Mouse (Mus musculus) limb, embryonic 11.5 days (tissue): ENCODE results near the gene Fkbp7. TPM values are rescaled to one million over a fixed set of nuclear protein-coding genes. Genes with fewer than 3 reads are reported as not detected.
A peak's percentile ranks its signal among the peaks of the same experiment; 100 is the strongest.

Experiments
- ATAC-seq: fragments of 200-750 bp; cut with Nextera tagmentation; 2 replicates; pipeline ENCODE4 v1.8.0; 2017; ENCODE audit warnings: low read depth; ENCODE audit not compliant: insufficient number of reproducible peaks, low FRiP score, low TSS enrichment
- DNase-seq: peaks from one replicate; pipeline ENCODE4 v3.0.0-alpha.2; 2015; ENCODE audit warnings: low spot score
- H3K27ac ChIP-seq: fragments of 300-500 bp; sonication (generic); replicated peaks from 2 replicates; pipeline ENCODE4 v1.5.1; 2014; ENCODE audit warnings: low read depth, mild to moderate bottlenecking, low read length
- H3K27me3 ChIP-seq: fragments of 300-500 bp; sonication (generic); 2 replicates; pipeline ENCODE4 v1.6.1; 2014; ENCODE audit warnings: mild to moderate bottlenecking, low read length, mixed read lengths; ENCODE audit not compliant: control insufficient read depth, insufficient read depth
- H3K36me3 ChIP-seq: fragments of 300-500 bp; sonication (generic); 2 replicates; pipeline ENCODE4 v1.6.1; 2014; ENCODE audit warnings: mild to moderate bottlenecking, low read length, moderate library complexity, mixed read lengths; ENCODE audit not compliant: control insufficient read depth, insufficient read depth
- H3K4me1 ChIP-seq: fragments of 300-500 bp; sonication (generic); 2 replicates; pipeline ENCODE4 v1.6.1; 2014; ENCODE audit warnings: low read length, mixed read lengths; ENCODE audit not compliant: control insufficient read depth, insufficient read depth
- H3K4me2 ChIP-seq: fragments of 300-500 bp; sonication (generic); 2 replicates; pipeline ENCODE4 v1.6.1; 2014; ENCODE audit warnings: low read depth, mild to moderate bottlenecking, moderate library complexity; ENCODE audit not compliant: severe bottlenecking
- H3K4me3 ChIP-seq: fragments of 300-500 bp; sonication (generic); 2 replicates; pipeline ENCODE4 v1.5.1; 2014; ENCODE audit warnings: low read depth, low read length
- H3K9ac ChIP-seq: fragments of 300-500 bp; sonication (generic); 2 replicates; pipeline ENCODE4 v1.6.1; 2014; ENCODE audit warnings: mild to moderate bottlenecking, low read length
- H3K9me3 ChIP-seq: fragments of 300-500 bp; sonication (generic); 2 replicates; pipeline ENCODE4 v1.6.1; 2016; ENCODE audit warnings: low read length; ENCODE audit not compliant: control insufficient read depth
- WGBS: fragments of 180-500 bp; shearing (Covaris S2); extraction: QIAGEN DNeasy Blood & Tissue Kit; methylation state at CpG from one replicate; pipeline ENCODE4 v1.1.7; 2014; 5-methylcytosine and 5-hydroxymethylcytosine counted together
- polyA plus RNA-seq: library from polyadenylated mRNA; unstranded; fragments of >200 nt; fragmentation: Nextera tagmentation; extraction: Ambion mirVana; gene quantifications from 2 replicates; pipeline ENCODE4 v1.2.1, GENCODE M21; 2014

Gene Fkbp7
- polyA plus RNA-seq, 1 experiment from 2014 or later = 46.0 TPM

DNA sequence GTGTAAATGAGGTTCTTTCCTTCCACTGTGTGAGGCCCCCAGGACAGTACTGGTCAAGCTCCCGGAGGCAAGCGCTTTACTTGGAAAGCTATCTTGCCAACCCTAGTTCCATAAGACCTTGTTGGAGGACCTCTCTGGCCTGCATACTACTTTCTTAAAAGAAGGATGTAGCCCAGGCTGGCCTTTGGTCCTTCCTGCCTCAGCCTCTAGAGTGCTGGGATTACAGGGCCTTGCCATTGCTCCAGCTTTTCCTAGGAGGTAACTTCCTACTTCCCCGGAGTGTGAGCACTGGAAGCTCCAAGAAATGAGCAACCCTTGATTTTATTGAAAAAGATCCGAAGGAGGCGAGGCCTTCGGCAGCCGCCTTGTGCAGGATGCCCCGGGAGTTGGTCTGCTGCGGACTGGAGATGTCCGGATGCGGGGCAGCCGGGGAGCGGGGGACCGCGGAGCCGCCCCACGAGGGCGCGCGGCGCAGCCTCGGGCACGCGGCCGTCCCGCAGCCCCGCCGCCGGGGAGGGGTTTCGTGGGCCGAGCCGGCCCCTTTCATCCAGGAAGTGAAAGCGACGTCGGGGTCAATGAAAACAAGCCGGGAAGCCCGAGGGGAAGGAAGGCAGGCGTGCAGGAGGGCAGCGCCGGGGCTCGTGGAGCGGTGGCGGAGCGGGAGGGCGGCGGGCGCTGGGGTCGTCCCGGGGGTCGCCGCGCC is 2.0 kb upstream of the Fkbp7 start, which contains the start of gene Plekha3:
Gene Plekha3, plus strand, starts transcription at position 557 of the 703 bp plus-strand sequence.
- peak within 1 kb of the TSS; percentile 64 for H3K4me2 ChIP-seq
- ATAC-seq = peak; percentile 55; the same call in 1 of the 2 replicates
- peak within 1 kb of the TSS; percentile 75 for H3K4me3 ChIP-seq
- H3K27me3 ChIP-seq = no peaks in the 10 kb centered on the region
- DNase-seq = peak; percentile 85
- H3K9me3 ChIP-seq = no peaks in the 10 kb centered on the region
- WGBS = 5% methylated on average over 41 of the region's 52 CpGs
- peak within 1 kb of the TSS; percentile 87 for H3K9ac ChIP-seq
- H3K4me1 ChIP-seq = peaks cover 13% of the 10 kb centered on the region
- H3K36me3 ChIP-seq = no peaks in the 10 kb centered on the region
- peak within 1 kb of the TSS; percentile 76 for H3K27ac ChIP-seq

DNA sequence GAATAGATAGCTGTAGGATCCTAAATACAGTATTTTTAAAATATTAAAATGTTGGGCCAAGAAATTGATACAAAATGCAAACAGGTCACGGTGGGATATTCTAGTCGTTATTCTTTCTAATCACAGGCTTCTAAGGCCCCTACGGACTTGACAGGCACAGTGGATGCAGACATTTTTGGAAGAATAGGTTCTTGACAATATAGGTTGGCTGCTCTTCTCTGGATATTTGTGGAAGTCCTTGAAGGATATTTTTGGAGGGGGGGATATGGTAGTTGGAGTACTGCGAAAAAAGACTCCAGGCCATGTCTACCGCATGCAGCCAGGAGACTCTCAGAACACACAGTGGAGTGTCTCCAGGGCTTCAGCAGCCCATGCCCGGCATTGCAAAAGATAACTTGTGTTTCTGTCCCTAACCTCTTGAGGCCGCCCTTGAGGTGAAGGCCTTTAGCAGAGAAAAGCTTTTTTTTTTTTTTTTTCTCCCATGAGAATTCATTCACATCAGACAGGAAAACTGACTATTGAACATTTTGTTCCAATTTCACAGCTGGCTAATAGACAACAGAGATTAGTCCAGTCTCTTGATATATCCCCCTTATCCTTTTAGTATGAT is 661 bp upstream of the Fkbp7 start:
- no peak overlapping the region for H3K27ac ChIP-seq
- no peaks in the 10 kb centered on the region for H3K36me3 ChIP-seq
- H3K9me3 ChIP-seq = no peaks in the 10 kb centered on the region
- H3K4me2 ChIP-seq = peak overlapping the region; percentile 67; the same call in 1 of the 2 replicates
- 45% methylated on average over 7 of the region's 7 CpGs for WGBS
- DNase-seq = peak; percentile 53
- ATAC-seq = no peak
- no peaks in the 10 kb centered on the region for H3K27me3 ChIP-seq
- H3K9ac ChIP-seq = no peak overlapping the region
- no peak overlapping the region for H3K4me3 ChIP-seq
- peaks cover 13% of the 10 kb centered on the region for H3K4me1 ChIP-seq

DNA sequence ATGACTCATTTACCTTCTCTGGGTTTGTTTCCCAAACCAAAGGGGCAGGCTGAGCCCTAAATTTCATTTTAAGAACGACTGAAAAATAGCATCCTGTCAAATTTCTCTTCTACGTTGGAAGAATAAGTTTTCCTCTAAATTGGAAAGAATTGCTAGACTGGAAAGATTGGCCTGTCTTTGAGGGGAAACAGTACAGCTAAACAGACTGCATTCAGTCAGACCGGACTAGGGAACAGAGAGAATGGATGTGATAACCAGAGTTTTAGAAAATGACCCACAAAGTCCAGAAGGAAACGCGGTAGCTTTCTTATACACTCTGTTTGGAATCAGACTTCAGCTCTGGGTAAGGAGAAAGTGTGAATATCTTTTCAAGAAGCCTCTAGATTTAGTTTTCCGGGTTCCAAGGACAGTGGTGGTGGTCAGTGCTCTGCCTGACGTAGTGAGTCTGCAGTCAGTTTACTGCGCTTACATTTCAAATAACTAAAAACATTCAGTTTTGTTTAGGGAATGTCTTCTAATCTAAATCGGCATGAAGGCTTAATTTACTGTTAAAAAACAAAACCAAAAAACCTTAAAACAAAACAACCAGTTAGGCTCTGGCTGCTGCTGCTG is 676 bp downstream of the Fkbp7 start:
- no peaks in the 10 kb centered on the region for H3K9me3 ChIP-seq
- 36% methylated on average over 9 of the region's 9 CpGs for WGBS
- peak; percentile 28 for DNase-seq
- no peak for ATAC-seq
- peak overlapping the region; percentile 64 for H3K9ac ChIP-seq
- peak overlapping the region; percentile 67 for H3K4me2 ChIP-seq
- peaks cover 13% of the 10 kb centered on the region for H3K4me1 ChIP-seq
- H3K36me3 ChIP-seq = no peaks in the 10 kb centered on the region
- peak overlapping the region; percentile 45 for H3K4me3 ChIP-seq
- H3K27me3 ChIP-seq = no peaks in the 10 kb centered on the region
- no peak overlapping the region for H3K27ac ChIP-seq

DNA sequence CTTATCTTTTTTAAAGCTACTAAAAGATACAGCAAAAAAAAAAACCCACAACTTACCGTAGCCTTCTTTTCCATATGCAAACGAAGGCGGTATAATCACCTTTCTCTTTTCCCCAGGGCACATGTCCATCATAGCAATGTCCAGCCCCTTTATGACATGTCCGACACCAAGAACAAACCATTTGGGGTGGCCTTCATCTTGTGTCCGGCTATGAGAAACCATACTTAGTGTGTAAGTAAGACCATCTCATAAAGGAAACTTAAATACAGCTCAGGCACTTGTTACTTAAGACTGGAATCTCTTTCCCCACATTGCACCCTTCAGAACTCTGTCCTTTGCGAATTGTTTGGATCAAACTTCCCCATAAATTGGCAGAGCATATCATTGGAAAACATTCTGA is 1.3 kb downstream of the Fkbp7 start:
- Histone ChIP-seq H3K9ac (no peak overlapping the region), H3K4me2 (peak overlapping the region; percentile 67), H3K27me3 (no peaks in the 10 kb centered on the region), H3K36me3 (no peaks in the 10 kb centered on the region), H3K9me3 (no peaks in the 10 kb centered on the region), H3K27ac (no peak overlapping the region), H3K4me1 (peaks cover 10% of the 10 kb centered on the region), H3K4me3 (no peak overlapping the region)
- no peak for DNase-seq
- WGBS = 93% methylated on average over 6 of the region's 6 CpGs
- no peak for ATAC-seq

- Histone ChIP-seq H3K27ac (no peak overlapping the region), H3K4me2 (no peak overlapping the region), H3K4me1 (0 out of 2 replicates have a peak, but pooled peaks cover 3% of the 10 kb centered on the region), H3K27me3 (no peaks in the 10 kb centered on the region), H3K9me3 (no peaks in the 10 kb centered on the region), H3K9ac (no peak overlapping the region), H3K4me3 (no peak overlapping the region), H3K36me3 (peaks cover under 1% of the 10 kb centered on the region; the same call in 1 of the 2 replicates)
- ATAC-seq (no peak), DNase-seq (no peak)
- 89% methylated on average over 5 of the region's 5 CpGs for WGBS
Measured at GRCm38 (mm10) chr2:76667200-76667599, 5.7 kb downstream of the Fkbp7 start.

- Histone ChIP-seq H3K36me3 (peaks cover 3% of the 10 kb centered on the region; the same call in 1 of the 2 replicates), H3K4me3 (no peak overlapping the region), H3K27ac (no peak overlapping the region), H3K9ac (no peak overlapping the region), H3K27me3 (no peaks in the 10 kb centered on the region), H3K4me2 (no peak overlapping the region), H3K4me1 (no peaks in the 10 kb centered on the region), H3K9me3 (no peaks in the 10 kb centered on the region)
- no peak for DNase-seq
- ATAC-seq = no peak
- 95% methylated on average over 7 of the region's 7 CpGs for WGBS
Measured at GRCm38 (mm10) chr2:76665531-76665930, 7.4 kb downstream of the Fkbp7 start.

GRCm38 (mm10) chr2:76659419-76659818 is 13.5 kb downstream of the Fkbp7 start:
- Histone ChIP-seq H3K4me2 (no peak overlapping the region), H3K4me3 (no peak overlapping the region), H3K9ac (no peak overlapping the region), H3K27me3 (no peaks in the 10 kb centered on the region), H3K4me1 (no peaks in the 10 kb centered on the region), H3K27ac (no peak overlapping the region), H3K36me3 (peaks cover 3% of the 10 kb centered on the region; the same call in 1 of the 2 replicates), H3K9me3 (no peaks in the 10 kb centered on the region)
- ATAC-seq (no peak), DNase-seq (no peak)
- WGBS = 65% methylated on average over 6 of the region's 8 CpGs

DNA sequence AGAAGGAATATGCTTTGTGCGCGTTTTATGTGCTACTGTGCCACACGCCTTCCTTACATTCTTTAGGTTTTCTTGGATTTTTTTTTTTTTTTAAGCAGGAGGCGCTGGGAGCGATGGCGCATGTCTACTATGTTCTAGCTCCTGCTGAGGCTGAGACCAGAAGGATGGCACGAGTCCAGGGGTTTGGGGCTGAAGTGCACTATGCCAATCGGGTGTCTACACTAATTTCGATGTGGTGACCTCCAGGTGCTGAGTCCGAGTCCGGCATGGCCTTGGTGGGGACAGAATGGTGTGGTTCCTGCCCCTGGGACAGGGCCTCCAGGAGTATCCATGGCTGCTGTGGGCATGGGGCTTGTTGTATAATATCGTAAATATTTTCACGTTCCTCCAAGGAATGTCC is 14.4 kb downstream of the Fkbp7 start:
- no peak for ATAC-seq
- no peaks in the 10 kb centered on the region for H3K27me3 ChIP-seq
- WGBS = 79% methylated on average over 13 of the region's 13 CpGs
- no peak overlapping the region for H3K9ac ChIP-seq
- H3K4me3 ChIP-seq = no peak overlapping the region
- H3K27ac ChIP-seq = no peak overlapping the region
- H3K9me3 ChIP-seq = no peaks in the 10 kb centered on the region
- H3K4me2 ChIP-seq = no peak overlapping the region
- no peaks in the 10 kb centered on the region for H3K4me1 ChIP-seq
- peaks cover 3% of the 10 kb centered on the region; the same call in 1 of the 2 replicates for H3K36me3 ChIP-seq
- no peak for DNase-seq
